Mouse (Mus musculus): Measurements from ENCODE around the gene Fxyd2. TPM values are rescaled to one million over a fixed set of nuclear protein-coding genes. Genes with fewer than 3 reads are reported as not detected.

Gene Fxyd2
- 1 to 10 TPM; 2.0 to 2.8 TPM for total RNA-seq (2021)
- long read RNA-seq, experiment 1, partial matches to known transcripts = 0 of 1 reads
- long read RNA-seq, experiment 1, other reads (novel, unspliced or antisense) = 0 of 1 reads
- long read RNA-seq, experiment 2, partial matches to known transcripts = 1 of 4 reads
- long read RNA-seq, experiment 2, other reads (novel, unspliced or antisense) = 0 of 4 reads

GRCm38 (mm10) chr9:45399434-45399833, at the start of gene Fxyd2:
Gene Fxyd2 (plus strand): TSS chr9:45399669.
- DNase-seq (ENCODE audit: low spot score in 2 of 2) = no peak

DNA sequence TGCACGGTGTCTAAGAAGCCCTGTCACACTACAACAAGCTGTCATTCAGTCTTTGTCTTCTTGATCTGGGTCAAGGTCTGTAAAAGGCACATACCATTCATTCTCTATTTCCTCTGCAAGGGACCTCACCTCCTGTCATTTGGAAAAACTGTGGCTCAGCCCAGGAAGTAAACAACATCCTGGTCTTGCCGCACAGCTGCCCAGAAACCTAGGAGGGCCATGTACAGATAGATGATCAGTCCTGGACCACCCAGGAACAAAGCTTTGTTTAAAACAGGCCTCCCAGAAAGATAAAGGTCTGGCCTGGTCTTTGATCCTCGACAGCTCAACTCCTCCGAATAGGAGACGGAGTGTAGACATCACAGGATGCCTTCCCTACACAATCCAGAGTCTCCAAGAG, 49.6 kb upstream of the Fxyd2 start:
- no peak for DNase-seq (ENCODE audit: low spot score in 2 of 2)

GRCm38 (mm10) chr9:45355192-45355591, 44.3 kb upstream of the Fxyd2 start:
- no peak for DNase-seq (ENCODE audit: low spot score in 2 of 2)

GRCm38 (mm10) chr9:45358356-45358755, 41.1 kb upstream of the Fxyd2 start:
- no peak for DNase-seq (ENCODE audit: low spot score in 2 of 2)

DNA sequence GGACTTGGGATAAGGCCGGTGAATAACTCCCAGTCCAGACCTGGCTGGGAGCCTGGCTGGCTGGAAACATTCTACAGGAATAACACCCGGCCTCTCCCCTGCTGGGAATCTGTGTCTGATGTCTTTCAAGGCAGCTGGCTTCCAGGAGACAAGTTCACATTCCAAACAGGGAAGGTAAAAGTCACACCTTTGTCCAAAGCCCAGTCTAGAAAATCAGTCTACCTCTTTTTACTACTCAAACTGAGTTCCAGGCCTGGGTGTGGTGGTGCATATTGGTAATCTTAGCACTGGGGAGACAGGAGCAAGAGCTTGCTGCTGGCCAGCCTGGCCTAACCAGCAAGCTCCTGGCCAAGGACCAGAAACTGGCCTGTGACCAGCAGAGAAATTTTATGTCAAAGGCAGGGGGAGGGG, 37.4 kb upstream of the Fxyd2 start:
- peak in 1 of 2 experiments; percentile 53 for DNase-seq (ENCODE audit: low spot score in 2 of 2)

- no peak for DNase-seq (ENCODE audit: low spot score in 2 of 2)
These were observed 35.7 kb upstream of the Fxyd2 start for GRCm38 (mm10) chr9:45363639-45364214.

- DNase-seq (ENCODE audit: low spot score in 2 of 2) = no peak
These were observed 31.8 kb upstream of the Fxyd2 start for GRCm38 (mm10) chr9:45367716-45368115.

DNA sequence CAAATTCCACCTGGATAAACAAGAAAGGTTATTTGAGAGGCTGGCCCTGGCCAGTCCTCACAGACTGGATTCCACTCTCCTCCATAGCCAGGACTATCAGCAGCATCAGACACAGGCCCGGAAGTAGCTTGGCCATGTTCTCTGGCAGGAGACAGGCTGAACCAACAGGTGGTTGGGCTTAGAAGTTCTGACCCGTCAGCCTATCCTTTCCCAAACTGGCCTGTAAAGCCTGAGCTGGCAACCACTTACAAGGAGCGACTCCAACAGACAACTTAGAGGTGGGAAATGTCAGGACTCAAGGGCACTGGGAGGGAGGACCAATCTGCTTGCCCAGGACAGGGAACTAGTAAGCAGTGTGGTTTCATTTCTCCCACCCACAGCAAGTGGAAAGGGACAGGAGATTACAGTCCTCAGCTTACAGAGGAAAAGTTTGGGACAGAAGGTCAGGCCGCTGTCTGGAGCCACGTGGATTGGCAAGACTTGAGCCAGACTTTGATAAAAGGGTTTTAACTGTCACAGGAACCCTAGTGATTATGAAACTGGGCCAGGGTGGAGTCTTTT, 31.0 kb upstream of the Fxyd2 start:
- DNase-seq (ENCODE audit: low spot score in 2 of 2) = peak in 1 of 2 experiments; percentile 39

- peak; percentile 52 to 68 for DNase-seq (ENCODE audit: low spot score in 2 of 2)
These were observed 29.3 kb upstream of the Fxyd2 start, which contains the start of gene Fxyd6 for GRCm38 (mm10) chr9:45370117-45370561. Gene Fxyd6 (plus strand): TSS chr9:45370185.

DNA sequence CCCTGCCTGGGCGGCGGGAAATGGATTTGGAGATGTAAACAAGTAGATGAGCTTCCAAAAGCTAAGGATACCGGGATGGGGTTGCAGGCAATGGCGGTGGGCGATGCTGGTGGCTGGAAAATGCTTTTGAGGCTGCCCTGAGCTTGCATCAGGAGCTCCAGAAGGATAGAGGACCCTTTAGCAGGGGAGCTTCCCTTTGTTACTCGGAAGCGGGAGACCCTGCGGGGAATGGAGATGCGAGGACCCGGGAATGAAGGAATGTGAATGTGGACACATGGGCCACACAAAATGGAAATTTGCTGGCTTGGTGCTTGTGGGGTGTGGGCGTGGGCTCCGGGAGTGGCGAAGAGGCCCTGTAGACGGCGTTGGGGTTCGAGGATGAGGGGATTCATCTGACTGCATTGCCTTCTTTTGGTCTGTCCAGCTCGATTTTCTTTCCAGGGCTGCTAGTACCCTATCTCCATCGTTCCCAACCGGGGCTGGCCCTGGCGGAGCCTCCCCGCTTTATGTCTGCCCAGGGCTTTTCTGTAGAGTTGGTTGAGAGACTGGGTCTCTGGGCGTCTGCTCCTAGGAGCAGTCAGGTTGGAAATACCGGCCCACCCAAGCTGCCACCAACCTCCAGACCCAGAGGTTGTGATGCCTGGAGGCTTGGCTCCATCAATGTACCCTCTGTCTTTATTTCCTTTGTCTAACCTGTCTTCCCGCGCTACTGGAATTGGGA, 28.7 kb upstream of the Fxyd2 start:
- no peak for DNase-seq (ENCODE audit: low spot score in 2 of 2)

- DNase-seq (ENCODE audit: low spot score in 2 of 2) = no peak
These were observed 28.1 kb upstream of the Fxyd2 start for GRCm38 (mm10) chr9:45371337-45371707.

- DNase-seq (ENCODE audit: low spot score in 2 of 2) = no peak
These were observed 25.6 kb upstream of the Fxyd2 start for GRCm38 (mm10) chr9:45373896-45374295.

- no peak for DNase-seq (ENCODE audit: low spot score in 2 of 2)
These were observed 24.4 kb upstream of the Fxyd2 start for GRCm38 (mm10) chr9:45374988-45375502.

DNA sequence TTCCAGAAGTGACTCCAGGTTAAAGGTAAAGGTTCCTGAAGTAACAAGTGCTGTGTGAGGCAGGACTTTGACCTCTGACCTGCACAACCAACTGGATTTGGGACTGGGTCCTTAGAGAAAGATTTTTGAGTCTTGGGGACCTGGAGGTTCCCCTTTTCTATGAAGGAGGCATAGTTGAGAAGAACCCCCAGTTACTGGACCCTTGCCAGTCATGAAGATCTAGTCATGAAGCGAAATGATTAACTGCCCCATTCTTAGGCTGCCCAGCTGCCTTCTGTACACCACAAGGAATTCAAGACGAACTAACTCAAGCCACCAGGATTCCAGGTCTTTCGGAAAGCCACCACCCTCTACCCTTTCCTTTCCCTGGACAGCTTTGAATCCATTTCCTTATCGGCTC, 23.0 kb upstream of the Fxyd2 start:
- no peak for DNase-seq (ENCODE audit: low spot score in 2 of 2)

DNA sequence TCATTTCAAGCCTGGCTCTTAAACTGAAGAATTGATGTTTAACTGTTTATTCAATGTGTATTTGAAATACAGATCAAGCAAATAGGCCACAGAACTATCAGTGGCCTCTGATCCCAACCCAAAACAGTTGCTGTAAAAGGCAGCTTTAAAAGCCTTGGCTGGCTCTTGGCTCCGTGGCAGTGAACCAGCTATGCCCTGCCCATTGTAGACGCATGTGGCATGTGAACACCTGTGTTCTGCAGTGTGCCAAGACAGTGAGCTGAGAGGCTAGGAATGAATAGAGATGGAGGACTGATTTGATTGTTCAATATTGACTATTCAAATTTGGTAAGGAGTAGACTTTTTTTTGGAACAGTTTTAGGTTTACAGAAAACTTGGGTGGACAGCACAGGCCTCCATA, 22.6 kb upstream of the Fxyd2 start:
- no peak for DNase-seq (ENCODE audit: low spot score in 2 of 2)

- DNase-seq (ENCODE audit: low spot score in 2 of 2) = no peak
These were observed 18.8 kb upstream of the Fxyd2 start for GRCm38 (mm10) chr9:45380411-45381251.

DNA sequence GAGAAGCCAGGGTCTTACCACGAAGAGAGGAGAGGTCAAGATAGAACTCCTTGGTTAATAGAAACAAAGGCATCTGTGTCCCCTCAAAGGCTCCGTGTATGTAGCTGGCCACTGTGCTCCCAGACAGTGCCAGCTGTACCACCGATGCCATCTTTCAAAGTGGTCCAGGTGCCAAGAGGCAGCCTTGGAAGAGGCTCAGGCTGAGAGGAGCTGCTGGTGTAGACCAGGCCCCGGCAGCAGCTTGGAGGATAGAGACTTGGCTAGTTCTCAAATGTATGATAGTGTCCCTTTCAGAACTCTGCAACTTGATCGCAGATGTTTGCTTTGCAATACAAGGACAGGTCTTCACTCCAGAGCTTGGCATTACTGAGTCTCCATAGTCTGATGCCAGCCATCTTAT, 17.1 kb upstream of the Fxyd2 start:
- DNase-seq (ENCODE audit: low spot score in 2 of 2) = no peak

DNA sequence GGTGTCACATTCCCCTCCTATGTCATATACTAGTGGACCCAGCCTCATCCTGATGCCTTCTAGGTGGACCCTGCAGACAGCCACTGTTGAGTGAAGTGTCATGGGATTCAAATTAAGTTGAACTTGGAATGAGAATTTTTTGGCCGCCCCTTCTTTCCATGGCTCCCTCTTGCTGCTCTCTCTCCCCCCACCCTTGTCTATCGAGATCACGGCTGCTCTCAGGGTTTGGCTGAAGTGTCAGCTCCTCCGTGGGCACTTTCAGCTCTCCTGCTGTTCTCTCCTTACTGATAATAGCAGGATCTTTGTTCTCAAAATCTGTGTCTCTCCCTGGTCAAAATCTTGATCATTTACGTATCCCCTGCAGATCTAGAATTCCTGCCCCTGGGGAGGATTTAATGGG, 16.6 kb upstream of the Fxyd2 start:
- no peak for DNase-seq (ENCODE audit: low spot score in 2 of 2)

DNA sequence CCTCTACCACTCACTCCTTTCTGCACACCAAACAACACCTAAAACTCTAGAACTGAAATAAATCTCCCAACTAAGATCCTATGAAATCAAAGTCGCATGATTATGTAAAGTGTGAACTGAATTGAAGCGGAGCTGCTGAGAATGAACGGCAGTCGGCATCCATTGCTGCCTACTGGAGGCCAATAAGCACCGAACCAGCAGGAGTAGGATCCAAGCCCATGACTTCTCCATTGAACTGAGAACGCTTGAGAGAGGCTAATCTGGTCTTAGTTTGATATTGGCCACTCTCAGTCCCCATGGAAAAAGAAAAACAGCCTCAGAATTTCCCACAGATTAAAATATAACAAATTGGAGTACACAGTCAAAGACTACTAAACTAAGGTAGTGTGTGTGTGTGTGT, 15.6 kb upstream of the Fxyd2 start:
- DNase-seq (ENCODE audit: low spot score in 2 of 2) = no peak

GRCm38 (mm10) chr9:45386698-45387097, 12.8 kb upstream of the Fxyd2 start:
- DNase-seq (ENCODE audit: low spot score in 2 of 2) = no peak

- peak; percentile 71 to 77 for DNase-seq (ENCODE audit: low spot score in 2 of 2)
These were observed 11.0 kb upstream of the Fxyd2 start for GRCm38 (mm10) chr9:45388385-45388994.

Data from gastrocnemius, postnatal 4 days (tissue).